ENCODE assay signal across 8 mouse cellular contexts in genomic region chr2:122148242-122148917, GRCm38 (mm10). TPM values are rescaled to one million over a fixed set of nuclear protein-coding genes. Genes with fewer than 3 reads are reported as not detected.
DNase-seq lines count a peak whose midpoint lies in the region; ATAC-seq and TF ChIP-seq lines count a peak whose summit lies in the region.

No protein-coding gene starts in this region.

- no peak for TF ChIP-seq RAD21 in CH12.LX (IDR thresholded peaks at IDR 0.05; ENCODE audit: low read depth, low read length)

- peak; percentile 28; the same call in 1 of the 2 replicates for TF ChIP-seq EP300 in CH12.LX (IDR thresholded peaks at IDR 0.05; ENCODE audit: low read length)

- H3K36me3 ChIP-seq in CH12.LX (replicated peaks in 1 of 2; ENCODE audit: control insufficient read depth in 1 of 2, insufficient read depth in 1 of 2, low read length in 1 of 2) = peaks cover 37 to 50% of the 10 kb centered on the region in 2 experiments
- no peaks in the 10 kb centered on the region for H3K36me3 ChIP-seq in forebrain, embryonic 15.5 days
- peaks cover 12% of the 10 kb centered on the region for H3K36me3 ChIP-seq in hindbrain, embryonic 10.5 days

- H3K79me2 ChIP-seq in CH12.LX (replicated peaks; ENCODE audit: control insufficient read depth, extremely low read depth, insufficient read depth, poor library complexity, severe bottlenecking) = peaks cover 56% of the 10 kb centered on the region

- TF ChIP-seq POLR2A in CH12.LX (IDR thresholded peaks at IDR 0.05; ENCODE audit: low read depth, low read length) = no peak; the same call in 1 of the 2 replicates
- TF ChIP-seq POLR2A in bone marrow, adult 2 months (IDR thresholded peaks at IDR 0.05; ENCODE audit: borderline replicate concordance, control insufficient read depth, low read depth, low read length) = no peak

- peak; percentile 1; the same call in 1 of the 2 replicates for ATAC-seq in forebrain, embryonic 15.5 days (replicated peaks)

- no peaks in the 10 kb centered on the region for H3K9me3 ChIP-seq in CH12.LX (replicated peaks; ENCODE audit: low read length)
- H3K9me3 ChIP-seq in forebrain, embryonic 15.5 days = no peaks in the 10 kb centered on the region
- H3K9me3 ChIP-seq in hindbrain, embryonic 10.5 days = no peaks in the 10 kb centered on the region

- H3K4me3 ChIP-seq in CH12.LX (replicated peaks in 1 of 3; ENCODE audit: low read depth in 2 of 3, low read length in 2 of 3, poor library complexity in 1 of 3) = peak overlapping the region; percentile 91 to 93 (median 92)
- peak overlapping the region; percentile 86 for H3K4me3 ChIP-seq in bone marrow, adult 2 months (replicated peaks; ENCODE audit: control insufficient read depth, low read depth, low read length)
- H3K4me3 ChIP-seq in forebrain, embryonic 15.5 days = peak overlapping the region; percentile 70
- H3K4me3 ChIP-seq in hindbrain, embryonic 10.5 days = peak overlapping the region; percentile 79

- WGBS in bone marrow, adult 2 months = 1% methylated on average over 18 of the region's 18 CpGs
- WGBS in forebrain, embryonic 15.5 days = 28% methylated on average over 18 of the region's 18 CpGs
- 39% methylated on average over 18 of the region's 18 CpGs for WGBS in hindbrain, embryonic 10.5 days

- dilution Hi-C loops in CH12.LX (cut with MboI; ENCODE audit: extremely low pct_ligation_motif_present, extremely low pct_unique_long_range_greater_than_20kb, low sequenced_read_pairs) = no loop called here

- H3K9ac ChIP-seq in CH12.LX (ENCODE audit: insufficient read depth, low read depth) = peak overlapping the region; percentile 100
- H3K9ac ChIP-seq in forebrain, embryonic 15.5 days (replicated peaks) = peak overlapping the region; percentile 72; the same call in 1 of the 2 replicates

- H3K27me3 ChIP-seq in CH12.LX (replicated peaks) = no peaks in the 10 kb centered on the region
- H3K27me3 ChIP-seq in forebrain, embryonic 15.5 days = no peaks in the 10 kb centered on the region
- 0 out of 2 replicates have a peak, but pooled peaks cover 2% of the 10 kb centered on the region for H3K27me3 ChIP-seq in hindbrain, embryonic 10.5 days (ENCODE audit: insufficient read depth, poor library complexity, severe bottlenecking)

- no peak for TF ChIP-seq CTCF in CH12.LX (conservative IDR thresholded peaks at IDR 0.05 in 1 of 2, IDR thresholded peaks at IDR 0.05 in 1 of 2; ENCODE audit: low read depth in 2 of 2, low read length in 2 of 2)
- TF ChIP-seq CTCF in bone marrow, adult 2 months (IDR thresholded peaks at IDR 0.05; ENCODE audit: control insufficient read depth, insufficient read depth, low read length) = no peak

- peak; percentile 54 for DNase-seq in CH12.LX (ENCODE audit: extremely low read depth)
- no peak for DNase-seq in hindbrain, embryonic 10.5 days (ENCODE audit: low spot score)
- DNase-seq in layer of hippocampus, adult 9-11 months = peak; percentile 67
- peak; percentile 94 for DNase-seq in lung, postnatal 36 days
- peak; percentile 55 for DNase-seq in ovary, postnatal 36 days (ENCODE audit: low spot score)
- peak; percentile 26 to 57 for DNase-seq in urinary bladder, postnatal 36 days (ENCODE audit: low spot score in 2 of 2)

- in situ Hi-C loops in CH12.LX (cut with MboI; ENCODE audit: low pct_ligation_motif_present, low pct_unique_long_range_greater_than_20kb, low sequenced_read_pairs) = no loop called here

- H3K4me1 ChIP-seq in CH12.LX (ENCODE audit: control insufficient read depth in 1 of 2, insufficient read depth in 2 of 2) = peaks cover 13 to 43% of the 10 kb centered on the region in 2 experiments
- peaks cover 6% of the 10 kb centered on the region; the same call in 1 of the 2 replicates for H3K4me1 ChIP-seq in bone marrow, adult 2 months (ENCODE audit: control insufficient read depth, insufficient read depth, low read length)
- no peaks in the 10 kb centered on the region; the same call in 1 of the 2 replicates for H3K4me1 ChIP-seq in forebrain, embryonic 15.5 days
- peaks cover 16% of the 10 kb centered on the region for H3K4me1 ChIP-seq in hindbrain, embryonic 10.5 days (replicated peaks)

- H3K4me2 ChIP-seq in CH12.LX (ENCODE audit: insufficient read depth, low read depth, poor library complexity, severe bottlenecking) = peak overlapping the region; percentile 100; the same call in 1 of the 2 replicates
- peak overlapping the region; percentile 88 for H3K4me2 ChIP-seq in forebrain, embryonic 15.5 days (replicated peaks)

- peak overlapping the region; percentile 87 for H3K27ac ChIP-seq in CH12.LX (ENCODE audit: insufficient read depth, low read depth)
- H3K27ac ChIP-seq in bone marrow, adult 2 months (ENCODE audit: control insufficient read depth, insufficient read depth, low read depth, low read length, poor library complexity) = peak overlapping the region; percentile 96
- no peak overlapping the region for H3K27ac ChIP-seq in forebrain, embryonic 15.5 days (replicated peaks)
- peak overlapping the region; percentile 89 for H3K27ac ChIP-seq in hindbrain, embryonic 10.5 days

TF ChIP-seq in CH12.LX, 34 proteins besides CTCF, POLR2A, EP300 and RAD21 (continues in another document):
- TF ChIP-seq MYC (IDR thresholded peaks at IDR 0.05; ENCODE audit: low read depth, low read length) = peak; percentile 35; the same call in 1 of the 2 replicates
- TF ChIP-seq TCF12 (IDR thresholded peaks at IDR 0.05; ENCODE audit: low read depth, low read length) = peak; percentile 43; the same call in 1 of the 2 replicates
- no peak for TF ChIP-seq ZMIZ1 (IDR thresholded peaks at IDR 0.05; ENCODE audit: low read depth, low read length)
- TF ChIP-seq ELF1 (IDR thresholded peaks at IDR 0.05; ENCODE audit: low read depth, low read length) = peak; percentile 40
- TF ChIP-seq POLR2AphosphoS2 (IDR thresholded peaks at IDR 0.05; ENCODE audit: low read depth, low read length) = no peak
- TF ChIP-seq HCFC1 (IDR thresholded peaks at IDR 0.05; ENCODE audit: low read depth, low read length) = peak; percentile 22; the same call in 1 of the 2 replicates
- no peak for TF ChIP-seq MAX (IDR thresholded peaks at IDR 0.05; ENCODE audit: low read length)
- no peak for TF ChIP-seq NRF1 (IDR thresholded peaks at IDR 0.05; ENCODE audit: low read depth, low read length)
- TF ChIP-seq MXI1 (IDR thresholded peaks at IDR 0.05; ENCODE audit: low read depth, low read length) = peak; percentile 28
- no peak for TF ChIP-seq UBTF (IDR thresholded peaks at IDR 0.05; ENCODE audit: low read depth, low read length)
- no peak for TF ChIP-seq MEF2A (IDR thresholded peaks at IDR 0.05; ENCODE audit: borderline replicate concordance, low read depth, low read length)
- TF ChIP-seq ZKSCAN1 (IDR thresholded peaks at IDR 0.05; ENCODE audit: borderline replicate concordance, low read depth, low read length) = no peak
- peak; percentile 84; the same call in 1 of the 2 replicates for TF ChIP-seq CHD1 (IDR thresholded peaks at IDR 0.05; ENCODE audit: low read depth, low read length)
- TF ChIP-seq ZNF384 (IDR thresholded peaks at IDR 0.05; ENCODE audit: low read depth, low read length) = no peak
- TF ChIP-seq JUND (conservative IDR thresholded peaks at IDR 0.05; ENCODE audit: low read depth, low read length) = no peak
- peak; percentile 59; the same call in 1 of the 2 replicates for TF ChIP-seq IRF4 (IDR thresholded peaks at IDR 0.05; ENCODE audit: low read depth, low read length)
- peak; percentile 78; the same call in 1 of the 2 replicates for TF ChIP-seq SIN3A (IDR thresholded peaks at IDR 0.05; ENCODE audit: low read length)

RNA-seq across cellular contexts. Expression of gene B2m, which starts 0.9 kb away (rescaled TPM):
- total RNA-seq in CH12.LX (2012; rRNA removed) = 1,479 and 1,509 TPM in 2 replicates
- total RNA-seq in CH12.LX (2014; rRNA removed) = 1,782 and 1,954 TPM in 2 replicates
- 1,919 and 2,234 TPM in 2 replicates for polyA plus RNA-seq in CH12.LX (2012; ENCODE audit: insufficient read length, low read depth)
- polyA plus RNA-seq in bone marrow, adult 2 months (2011; ENCODE audit: insufficient read depth, insufficient read length, low replicate concordance, missing spikeins) = 485 and 609 TPM in 2 replicates
- 67.0 and 71.9 TPM in 2 replicates for polyA plus RNA-seq in forebrain, embryonic 15.5 days (2015; fragmentation: Nextera tagmentation; extraction: Ambion mirVana)
- 117 TPM in 2 replicates for polyA plus RNA-seq in hindbrain, embryonic 10.5 days (2016; fragmentation: Nextera tagmentation; extraction: Ambion mirVana)

RNA-seq across cellular contexts. Expression of gene Trim69, which starts 12.1 kb away (rescaled TPM):
- total RNA-seq in CH12.LX (2012; rRNA removed) (0.08 and 0.13 TPM in 2 replicates), CH12.LX (2014; rRNA removed) (0.24 and 0.26 TPM in 2 replicates)
- polyA plus RNA-seq in CH12.LX (2012; ENCODE audit: insufficient read length, low read depth) = 0.13 and 0.41 TPM in 2 replicates
- not detected in 2 replicates for polyA plus RNA-seq in bone marrow, adult 2 months (2011; ENCODE audit: insufficient read depth, insufficient read length, low replicate concordance, missing spikeins)
- not detected in 2 replicates for polyA plus RNA-seq in forebrain, embryonic 15.5 days (2015; fragmentation: Nextera tagmentation; extraction: Ambion mirVana)
- polyA plus RNA-seq in hindbrain, embryonic 10.5 days (2016; fragmentation: Nextera tagmentation; extraction: Ambion mirVana) = 0.09 TPM in 1 of 2 replicates, not detected in the other

RNA-seq across cellular contexts. Expression of gene Spg11, which starts 30.2 kb away (rescaled TPM):
- 9.7 and 11.4 TPM in 2 replicates for total RNA-seq in CH12.LX (2012; rRNA removed)
- 6.0 and 7.5 TPM in 2 replicates for total RNA-seq in CH12.LX (2014; rRNA removed)
- polyA plus RNA-seq in CH12.LX (2012; ENCODE audit: insufficient read length, low read depth) = 9.6 and 10.7 TPM in 2 replicates
- polyA plus RNA-seq in bone marrow, adult 2 months (2011; ENCODE audit: insufficient read depth, insufficient read length, low replicate concordance, missing spikeins) = 1.7 and 6.3 TPM in 2 replicates
- 8.4 and 9.9 TPM in 2 replicates for polyA plus RNA-seq in forebrain, embryonic 15.5 days (2015; fragmentation: Nextera tagmentation; extraction: Ambion mirVana)
- 11.2 and 11.5 TPM in 2 replicates for polyA plus RNA-seq in hindbrain, embryonic 10.5 days (2016; fragmentation: Nextera tagmentation; extraction: Ambion mirVana)

RNA-seq across cellular contexts. Expression of gene Patl2, which starts 37.6 kb away (rescaled TPM):
- total RNA-seq in CH12.LX (2012; rRNA removed) (not detected in 2 replicates), CH12.LX (2014; rRNA removed) (not detected in 2 replicates)
- polyA plus RNA-seq in CH12.LX (2012; ENCODE audit: insufficient read length, low read depth) = not detected in 2 replicates
- not detected in 2 replicates for polyA plus RNA-seq in bone marrow, adult 2 months (2011; ENCODE audit: insufficient read depth, insufficient read length, low replicate concordance, missing spikeins)
- polyA plus RNA-seq in forebrain, embryonic 15.5 days (2015; fragmentation: Nextera tagmentation; extraction: Ambion mirVana) = not detected in 2 replicates
- polyA plus RNA-seq in hindbrain, embryonic 10.5 days (2016; fragmentation: Nextera tagmentation; extraction: Ambion mirVana) = not detected in 2 replicates

RNA-seq across cellular contexts. Expression of gene Terb2, which starts 37.7 kb away (rescaled TPM):
- not detected in 2 replicates for total RNA-seq in CH12.LX (2012; rRNA removed)
- not detected in 2 replicates for total RNA-seq in CH12.LX (2014; rRNA removed)
- polyA plus RNA-seq in CH12.LX (2012; ENCODE audit: insufficient read length, low read depth) = not detected in 2 replicates
- not detected in 2 replicates for polyA plus RNA-seq in bone marrow, adult 2 months (2011; ENCODE audit: insufficient read depth, insufficient read length, low replicate concordance, missing spikeins)
- not detected in 2 replicates for polyA plus RNA-seq in forebrain, embryonic 15.5 days (2015; fragmentation: Nextera tagmentation; extraction: Ambion mirVana)
- not detected in 2 replicates for polyA plus RNA-seq in hindbrain, embryonic 10.5 days (2016; fragmentation: Nextera tagmentation; extraction: Ambion mirVana)
